Mouse (Mus musculus) myocyte (in vitro differentiated cells): ENCODE results near the gene Glt1d1.

Experiments used
- CEBPB ChIP-seq: IDR thresholded peaks from 2 replicates; pipeline ENCODE4 v1.6.1; 2011; ENCODE audit warnings: mild to moderate bottlenecking, moderate library complexity; ENCODE audit not compliant: poor library complexity, insufficient read depth, severe bottlenecking
- E2F4 ChIP-seq: IDR thresholded peaks from one replicate; pipeline ENCODE4 v1.6.1; 2011; ENCODE audit warnings: mild to moderate bottlenecking, control low read depth, moderate library complexity; ENCODE audit not compliant: insufficient read depth
- MAX ChIP-seq: IDR thresholded peaks from one replicate; pipeline ENCODE4 v1.6.1; 2011; ENCODE audit warnings: low read depth, mild to moderate bottlenecking, control low read depth
- POLR2A ChIP-seq: IDR thresholded peaks from one replicate; pipeline ENCODE4 v1.6.1; 2011; ENCODE audit warnings: low read depth, mild to moderate bottlenecking, control low read depth, moderate library complexity; ENCODE audit not compliant: insufficient read length
- POLR2AphosphoS2 ChIP-seq: IDR thresholded peaks from one replicate; pipeline ENCODE4 v1.6.1; 2011; ENCODE audit warnings: low read depth, control low read depth; ENCODE audit not compliant: insufficient read length
- SRF ChIP-seq: IDR thresholded peaks from one replicate; pipeline ENCODE4 v1.6.1; 2011; ENCODE audit warnings: low read depth; ENCODE audit not compliant: control insufficient read depth, insufficient read length
- TCF12 ChIP-seq: IDR thresholded peaks from one replicate; pipeline ENCODE4 v1.6.1; 2011; ENCODE audit warnings: mild to moderate bottlenecking, control low read depth; ENCODE audit not compliant: poor library complexity, insufficient read depth, severe bottlenecking
- USF1 ChIP-seq: IDR thresholded peaks from one replicate; pipeline ENCODE4 v1.6.1; 2011; ENCODE audit warnings: low read depth, mild to moderate bottlenecking, control low read depth, moderate library complexity

- TF ChIP-seq POLR2A, result no peak
- TF ChIP-seq TCF12, result no peak
- no peak for TF ChIP-seq USF1
- no peak for TF ChIP-seq MAX
- no peak for TF ChIP-seq SRF
- TF ChIP-seq CEBPB, result no peak
- no peak for TF ChIP-seq E2F4
- no peak for TF ChIP-seq POLR2AphosphoS2
These were observed 39.7 kb upstream of the Glt1d1 start for GRCm38 (mm10) chr5:127592406-127592805.
